Mouse (Mus musculus) heart, adult 10 weeks (tissue): ENCODE data around the gene Ccr3. TPM values are rescaled to one million over a fixed set of nuclear protein-coding genes. Genes with fewer than 3 reads are reported as not detected.

Experiments used
- polyA plus RNA-seq: library from polyadenylated mRNA; stranded (reverse); fragments of 350-450 nt; fragmentation: Illumina TruSeq; extraction: RNeasy Lipid Tissue Mini Kit (QIAGEN cat#74804); gene quantifications from one replicate; pipeline ENCODE4 v1.2.3, GENCODE M21; 2014; ENCODE audit warnings: low read depth, low replicate concordance

Ccr3 gene
- not detected for polyA plus RNA-seq

DNA sequence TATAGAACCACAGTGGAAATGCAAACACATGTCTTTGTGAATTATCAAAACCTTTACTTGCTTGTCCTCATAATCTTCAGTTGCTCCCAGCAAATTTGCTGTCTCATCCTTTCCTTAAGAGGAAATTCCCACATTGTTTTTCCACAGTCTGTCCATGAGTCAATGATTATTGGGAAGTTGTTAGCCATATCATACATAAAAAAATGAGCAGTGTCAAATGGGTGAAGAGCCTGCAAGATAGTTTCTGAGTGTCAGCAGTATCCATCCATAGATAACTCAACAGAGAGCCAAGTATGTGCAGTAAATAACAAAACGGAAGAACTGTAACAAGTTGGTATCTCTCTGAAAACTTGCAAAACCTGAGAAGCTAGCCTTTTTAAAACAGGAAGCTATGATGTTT lies at the start of gene Ccr3:
Gene Ccr3, plus strand, starts transcription at position 301 of the 400 bp plus-strand sequence.

DNA sequence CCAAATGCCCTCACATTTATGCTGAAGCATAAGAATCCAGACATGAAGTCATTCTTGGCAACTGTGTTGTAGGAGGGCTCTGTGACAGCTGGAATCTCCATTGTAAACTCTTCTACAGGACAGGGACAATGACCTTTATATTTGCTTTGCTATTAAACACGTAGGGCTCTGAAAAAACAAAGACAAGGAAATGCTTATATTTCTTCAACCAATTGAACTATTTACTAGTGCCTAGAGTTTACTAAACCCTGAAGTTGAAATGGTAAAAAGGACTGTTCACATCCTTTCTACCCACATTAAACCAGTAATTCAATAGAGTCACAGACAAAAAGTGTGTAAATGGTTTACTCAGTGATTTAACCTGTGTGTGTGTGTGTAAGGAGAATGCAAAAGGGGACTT lies 43.5 kb upstream of the Ccr3 start, which contains the start of gene Ccr1l1:
Gene Ccr1l1, minus strand, starts transcription at position 101 of the 400 bp plus-strand sequence.

Other genes with a start within 250 kb of the Ccr3 start
- 0.24 TPM for gene Cxcr6, start 215.5 kb upstream of the Ccr3 start, polyA plus RNA-seq
- 140 TPM for gene Fyco1, start 170.1 kb upstream of the Ccr3 start, polyA plus RNA-seq
- not detected for gene Xcr1, start 159.9 kb upstream of the Ccr3 start, polyA plus RNA-seq
- 0.65 TPM for gene Ccr1, start 53.3 kb upstream of the Ccr3 start, polyA plus RNA-seq
- gene Ccr1l1, start 43.6 kb upstream of the Ccr3 start, polyA plus RNA-seq: not detected
- gene Ccr2, start 80.0 kb downstream of the Ccr3 start, polyA plus RNA-seq: 1.9 TPM
- 2.1 TPM for gene Ccr5, start 99.6 kb downstream of the Ccr3 start, polyA plus RNA-seq